Mouse (Mus musculus): ENCODE results near the gene Ihh. TPM values are rescaled to one million over a fixed set of nuclear protein-coding genes. Genes with fewer than 3 reads are reported as not detected.

Gene Ihh
- polyA plus RNA-seq, 1 experiment, result not detected

GRCm38 (mm10) chr1:74926721-74927120 is 24.8 kb downstream of the Ihh start:
- H3K27ac ChIP-seq (ENCODE audit: insufficient read depth, low read depth, low read length), result no peak overlapping the region
- 34% methylated on average over 6 of the region's 6 CpGs for WGBS
- TF ChIP-seq CTCF (IDR thresholded peaks at IDR 0.05; ENCODE audit: insufficient read depth, low read depth, low read length) (peak; percentile 64), POLR2A (IDR thresholded peaks at IDR 0.05; ENCODE audit: insufficient read depth, low read depth, low read length) (no peak)
- no peak overlapping the region for H3K4me3 ChIP-seq (ENCODE audit: insufficient read depth, low read depth, low read length)
- no peaks in the 10 kb centered on the region for H3K4me1 ChIP-seq (ENCODE audit: control insufficient read depth, insufficient read depth, low read length)

DNA sequence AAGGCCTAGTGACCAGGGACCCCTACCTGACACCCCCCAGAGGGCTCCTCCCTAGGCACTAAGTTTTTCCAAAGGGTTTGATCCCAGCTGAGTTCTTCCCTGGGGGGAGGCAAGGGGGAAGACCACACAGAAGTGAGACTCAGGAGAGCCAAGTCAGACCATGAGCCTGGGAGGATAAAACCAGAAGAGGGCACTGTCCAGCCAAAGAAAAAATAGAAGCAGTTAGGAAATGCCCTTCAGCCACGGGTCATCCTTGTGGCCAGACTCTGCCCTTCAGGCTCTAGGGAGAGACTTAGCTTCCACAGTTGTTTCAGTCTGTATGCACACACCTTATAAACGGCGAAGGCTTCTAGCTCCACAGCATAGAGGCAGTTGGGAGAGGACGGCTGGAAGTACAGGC is 27.0 kb downstream of the Ihh start:
- H3K4me3 ChIP-seq (ENCODE audit: insufficient read depth, low read depth, low read length), result no peak overlapping the region
- H3K4me1 ChIP-seq (ENCODE audit: control insufficient read depth, insufficient read depth, low read length), result no peaks in the 10 kb centered on the region
- WGBS, result 71% methylated on average over 4 of the region's 4 CpGs
- TF ChIP-seq CTCF (IDR thresholded peaks at IDR 0.05; ENCODE audit: insufficient read depth, low read depth, low read length) (no peak), POLR2A (IDR thresholded peaks at IDR 0.05; ENCODE audit: insufficient read depth, low read depth, low read length) (no peak)
- H3K27ac ChIP-seq (ENCODE audit: insufficient read depth, low read depth, low read length), result no peak overlapping the region

DNA sequence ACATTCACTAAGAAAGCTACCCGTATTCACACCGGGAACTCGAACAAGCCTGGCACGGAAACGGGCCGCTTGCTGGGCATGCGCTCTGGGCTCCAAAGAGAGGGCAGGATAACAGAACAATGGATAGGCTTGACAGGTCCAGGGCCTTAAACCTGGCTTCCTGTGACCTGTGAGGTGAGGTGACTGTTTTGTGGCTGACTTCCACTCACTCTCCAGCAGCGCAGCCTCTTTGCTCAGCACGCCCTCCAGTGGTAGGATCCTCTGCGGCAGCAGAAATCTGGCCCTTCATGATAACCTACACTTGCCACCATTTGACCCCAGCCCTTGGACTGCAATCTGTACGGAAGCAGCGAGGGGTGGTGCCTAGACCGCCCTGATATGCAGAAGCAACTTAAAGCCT is 35.8 kb downstream of the Ihh start:
- Histone ChIP-seq H3K27ac (ENCODE audit: insufficient read depth, low read depth, low read length) (no peak overlapping the region), H3K4me3 (ENCODE audit: insufficient read depth, low read depth, low read length) (no peak overlapping the region), H3K4me1 (ENCODE audit: control insufficient read depth, insufficient read depth, low read length) (no peaks in the 10 kb centered on the region)
- 25% methylated on average over 13 of the region's 13 CpGs for WGBS
- TF ChIP-seq POLR2A (IDR thresholded peaks at IDR 0.05; ENCODE audit: insufficient read depth, low read depth, low read length), result no peak
- no peak for TF ChIP-seq CTCF (IDR thresholded peaks at IDR 0.05; ENCODE audit: insufficient read depth, low read depth, low read length)

DNA sequence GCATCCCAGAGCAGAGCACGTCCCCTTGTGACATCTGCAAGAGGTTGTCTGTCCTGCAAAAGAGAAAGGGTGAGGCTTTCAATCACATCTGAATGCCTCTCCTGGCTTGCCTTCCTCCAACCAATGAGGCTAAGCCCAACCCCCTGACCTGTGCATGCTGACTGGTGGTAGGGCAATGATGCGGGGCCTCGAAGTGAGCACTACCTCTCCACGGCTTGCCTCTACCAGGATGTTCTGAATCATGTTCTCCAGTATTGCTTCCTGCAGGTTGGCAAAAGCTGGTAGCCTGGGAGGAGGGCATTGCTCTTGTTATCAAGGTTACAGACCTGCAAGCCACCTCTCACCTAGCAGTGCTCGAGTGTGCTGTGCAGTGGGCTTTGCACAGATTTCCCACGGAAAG is 49.3 kb downstream of the Ihh start:
- no peak overlapping the region for H3K4me3 ChIP-seq (ENCODE audit: insufficient read depth, low read depth, low read length)
- no peak overlapping the region for H3K27ac ChIP-seq (ENCODE audit: insufficient read depth, low read depth, low read length)
- TF ChIP-seq POLR2A (IDR thresholded peaks at IDR 0.05; ENCODE audit: insufficient read depth, low read depth, low read length) (no peak), CTCF (IDR thresholded peaks at IDR 0.05; ENCODE audit: insufficient read depth, low read depth, low read length) (no peak)
- peaks cover 14% of the 10 kb centered on the region for H3K4me1 ChIP-seq (ENCODE audit: control insufficient read depth, insufficient read depth, low read length)
- WGBS, result 34% methylated on average over 6 of the region's 6 CpGs

DNA sequence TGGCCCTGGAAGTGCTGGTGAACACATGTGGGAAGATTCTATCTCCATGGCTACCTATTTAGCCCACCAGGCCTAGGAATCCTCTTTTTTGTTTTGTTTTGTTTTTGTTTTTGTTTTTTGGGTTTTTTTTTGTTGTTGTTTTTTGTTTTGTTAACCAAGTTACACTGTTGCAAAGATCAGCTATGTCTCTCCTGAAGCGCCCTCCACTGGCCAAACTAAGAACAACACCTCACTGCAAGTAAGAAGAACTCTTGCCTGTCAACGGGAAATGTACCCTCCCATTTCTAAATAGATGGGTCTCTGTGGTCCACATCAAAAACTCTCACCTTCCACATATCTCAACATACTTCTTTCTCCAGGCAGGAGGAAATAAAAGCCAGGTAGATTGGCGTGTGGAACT is 49.8 kb downstream of the Ihh start:
- no peak for TF ChIP-seq CTCF (IDR thresholded peaks at IDR 0.05; ENCODE audit: insufficient read depth, low read depth, low read length)
- no peak for TF ChIP-seq POLR2A (IDR thresholded peaks at IDR 0.05; ENCODE audit: insufficient read depth, low read depth, low read length)
- 4% methylated on average over 3 of the region's 3 CpGs for WGBS

DNA sequence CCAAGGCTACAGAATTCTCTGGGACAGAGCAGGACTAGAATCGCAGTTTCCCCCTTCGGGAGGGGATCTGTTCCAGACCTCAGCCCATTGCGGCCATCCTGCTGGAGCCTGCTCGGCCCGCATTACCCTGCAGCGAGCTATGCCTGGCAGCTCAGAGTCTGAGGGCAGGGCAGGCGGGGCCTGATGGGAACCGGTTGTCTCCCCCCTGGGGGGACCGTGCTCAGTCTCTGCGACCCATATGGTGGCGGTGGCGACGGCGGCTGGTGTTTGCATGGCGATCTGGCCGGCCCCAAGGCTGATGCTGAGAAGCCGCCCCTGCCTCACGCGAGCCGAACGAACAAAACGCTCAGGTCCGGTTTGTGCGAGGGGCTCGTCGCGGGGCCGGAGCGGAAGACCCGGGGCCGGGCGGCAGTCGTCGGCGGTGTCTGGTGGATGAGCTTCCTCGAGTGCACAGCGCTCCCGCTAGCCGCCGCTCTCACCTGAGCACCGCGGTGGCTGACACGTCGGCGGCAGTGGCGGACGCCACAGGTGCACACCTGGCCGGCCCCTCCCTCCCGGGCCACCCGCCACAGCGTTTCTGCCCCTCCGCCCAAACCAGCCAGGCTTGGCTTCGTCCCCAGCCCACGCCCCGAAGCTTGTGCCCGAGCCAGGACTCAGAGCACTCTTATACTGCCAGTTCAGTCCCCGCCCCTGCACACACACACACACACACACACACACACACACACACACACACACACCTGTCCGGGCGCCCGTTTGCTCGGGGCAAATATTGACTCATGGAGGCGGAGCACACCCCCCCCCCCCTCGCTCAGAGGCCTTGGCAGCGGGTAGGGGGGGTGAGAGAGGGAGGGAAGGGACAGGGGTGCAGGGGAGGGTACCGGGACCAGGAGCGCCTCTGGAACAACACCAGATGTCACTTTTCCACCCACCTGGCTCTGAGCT is 50.9 kb downstream of the Ihh start:
- WGBS, result 5% methylated on average over 64 of the region's 66 CpGs
- Histone ChIP-seq H3K27ac (ENCODE audit: insufficient read depth, low read depth, low read length) (no peak overlapping the region), H3K4me1 (ENCODE audit: control insufficient read depth, insufficient read depth, low read length) (peaks cover 14% of the 10 kb centered on the region), H3K4me3 (ENCODE audit: insufficient read depth, low read depth, low read length) (peak overlapping the region; percentile 4)
- TF ChIP-seq CTCF (IDR thresholded peaks at IDR 0.05; ENCODE audit: insufficient read depth, low read depth, low read length), result no peak
- no peak for TF ChIP-seq POLR2A (IDR thresholded peaks at IDR 0.05; ENCODE audit: insufficient read depth, low read depth, low read length)

More for the DNA sequence above, 49.8 kb downstream of the Ihh start:
- H3K4me1 ChIP-seq (ENCODE audit: control insufficient read depth, insufficient read depth, low read length), result peaks cover 14% of the 10 kb centered on the region
- no peak overlapping the region for H3K27ac ChIP-seq (ENCODE audit: insufficient read depth, low read depth, low read length)
- H3K4me3 ChIP-seq (ENCODE audit: insufficient read depth, low read depth, low read length), result no peak overlapping the region

- Histone ChIP-seq H3K27ac (ENCODE audit: insufficient read depth, low read depth, low read length) (no peak overlapping the region), H3K4me3 (ENCODE audit: insufficient read depth, low read depth, low read length) (no peak overlapping the region), H3K4me1 (ENCODE audit: control insufficient read depth, insufficient read depth, low read length) (peaks cover 14% of the 10 kb centered on the region)
- 16% methylated on average over 9 of the region's 10 CpGs for WGBS
- no peak for TF ChIP-seq POLR2A (IDR thresholded peaks at IDR 0.05; ENCODE audit: insufficient read depth, low read depth, low read length)
- no peak for TF ChIP-seq CTCF (IDR thresholded peaks at IDR 0.05; ENCODE audit: insufficient read depth, low read depth, low read length)
Observed at GRCm38 (mm10) chr1:74898656-74899431, 52.6 kb downstream of the Ihh start.

DNA sequence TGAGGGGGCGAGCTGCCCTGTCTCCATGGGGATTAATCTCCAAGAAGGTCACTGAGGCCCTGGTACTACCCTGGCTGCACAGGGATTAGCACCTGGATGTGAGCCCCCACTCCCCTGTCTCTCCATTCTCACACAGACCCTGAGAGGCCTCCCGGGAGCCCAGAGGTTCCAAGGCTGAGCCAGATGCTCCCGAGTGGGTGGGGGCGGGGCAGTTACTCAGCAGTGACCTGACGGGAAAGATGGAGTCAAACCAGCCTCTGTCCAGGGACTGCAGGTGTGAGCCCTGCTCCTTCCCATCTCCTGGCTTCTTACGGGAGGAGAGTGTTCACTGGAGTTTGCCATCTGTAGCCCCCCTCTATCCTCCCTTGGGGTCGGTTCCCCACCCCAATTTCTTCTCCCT is 53.5 kb downstream of the Ihh start:
- no peak for TF ChIP-seq POLR2A (IDR thresholded peaks at IDR 0.05; ENCODE audit: insufficient read depth, low read depth, low read length)
- WGBS, result 14% methylated on average over 7 of the region's 7 CpGs
- Histone ChIP-seq H3K4me1 (ENCODE audit: control insufficient read depth, insufficient read depth, low read length) (peaks cover 21% of the 10 kb centered on the region), H3K27ac (ENCODE audit: insufficient read depth, low read depth, low read length) (no peak overlapping the region), H3K4me3 (ENCODE audit: insufficient read depth, low read depth, low read length) (no peak overlapping the region)

Other genes starting within 250 kb of the Ihh start
- not detected in 2 replicates for gene Cyp27a1, start 238.1 kb downstream of the Ihh start, polyA plus RNA-seq (2012; ENCODE audit: insufficient read depth, insufficient read length, low replicate concordance, missing spikeins)
- not detected in 2 replicates for gene Prkag3, start 202.5 kb downstream of the Ihh start, polyA plus RNA-seq (2012; ENCODE audit: insufficient read depth, insufficient read length, low replicate concordance, missing spikeins)
- not detected in 2 replicates for gene Wnt6, start 179.8 kb downstream of the Ihh start, polyA plus RNA-seq (2012; ENCODE audit: insufficient read depth, insufficient read length, low replicate concordance, missing spikeins)
- gene Wnt10a, start 160.2 kb downstream of the Ihh start, polyA plus RNA-seq (2012; ENCODE audit: insufficient read depth, insufficient read length, low replicate concordance, missing spikeins), result not detected in 2 replicates
- gene Cdk5r2, start 96.7 kb downstream of the Ihh start, polyA plus RNA-seq (2012; ENCODE audit: insufficient read depth, insufficient read length, low replicate concordance, missing spikeins), result not detected in 2 replicates
- gene Fev, start 66.3 kb downstream of the Ihh start, polyA plus RNA-seq (2012; ENCODE audit: insufficient read depth, insufficient read length, low replicate concordance, missing spikeins), result not detected in 2 replicates
- gene Cryba2, start 58.5 kb downstream of the Ihh start, polyA plus RNA-seq (2012; ENCODE audit: insufficient read depth, insufficient read length, low replicate concordance, missing spikeins), result not detected in 2 replicates
- gene Cfap65, start 16.1 kb downstream of the Ihh start, polyA plus RNA-seq (2012; ENCODE audit: insufficient read depth, insufficient read length, low replicate concordance, missing spikeins), result not detected in 2 replicates
- gene Nhej1, start 173.5 kb upstream of the Ihh start, polyA plus RNA-seq (2012; ENCODE audit: insufficient read depth, insufficient read length, low replicate concordance, missing spikeins), result not detected in 2 replicates
- not detected in 2 replicates for gene Slc23a3, start 182.2 kb upstream of the Ihh start, polyA plus RNA-seq (2012; ENCODE audit: insufficient read depth, insufficient read length, low replicate concordance, missing spikeins)
- gene Cnppd1, start 191.0 kb upstream of the Ihh start, polyA plus RNA-seq (2012; ENCODE audit: insufficient read depth, insufficient read length, low replicate concordance, missing spikeins), result 190 TPM in 1 of 2 replicates, not detected in the other
- not detected in 2 replicates for gene Retreg2, start 191.1 kb upstream of the Ihh start, polyA plus RNA-seq (2012; ENCODE audit: insufficient read depth, insufficient read length, low replicate concordance, missing spikeins)
- gene Zfand2b, start 217.0 kb upstream of the Ihh start, polyA plus RNA-seq (2012; ENCODE audit: insufficient read depth, insufficient read length, low replicate concordance, missing spikeins), result not detected in 2 replicates
- gene Abcb6, start 228.7 kb upstream of the Ihh start, polyA plus RNA-seq (2012; ENCODE audit: insufficient read depth, insufficient read length, low replicate concordance, missing spikeins), result not detected in 2 replicates
- not detected in 2 replicates for gene Ankzf1, start 240.5 kb upstream of the Ihh start, polyA plus RNA-seq (2012; ENCODE audit: insufficient read depth, insufficient read length, low replicate concordance, missing spikeins)
- not detected in 2 replicates for gene Atg9a, start 240.5 kb upstream of the Ihh start, polyA plus RNA-seq (2012; ENCODE audit: insufficient read depth, insufficient read length, low replicate concordance, missing spikeins)

Measured in olfactory bulb, adult 2 months (tissue).